Mouse (Mus musculus): Measurements from ENCODE around the gene Chmp5.

- no peak for TF ChIP-seq CTCF (IDR thresholded peaks at IDR 0.05; ENCODE audit: low read depth)
- TF ChIP-seq EP300 (optimal IDR thresholded peaks at IDR 0.05): no peak
Measured at GRCm38 (mm10) chr4:40975678-40976077, 27.5 kb downstream of the Chmp5 start.
